Mouse (Mus musculus): Measurements from ENCODE around the gene Tspan9.

DNA sequence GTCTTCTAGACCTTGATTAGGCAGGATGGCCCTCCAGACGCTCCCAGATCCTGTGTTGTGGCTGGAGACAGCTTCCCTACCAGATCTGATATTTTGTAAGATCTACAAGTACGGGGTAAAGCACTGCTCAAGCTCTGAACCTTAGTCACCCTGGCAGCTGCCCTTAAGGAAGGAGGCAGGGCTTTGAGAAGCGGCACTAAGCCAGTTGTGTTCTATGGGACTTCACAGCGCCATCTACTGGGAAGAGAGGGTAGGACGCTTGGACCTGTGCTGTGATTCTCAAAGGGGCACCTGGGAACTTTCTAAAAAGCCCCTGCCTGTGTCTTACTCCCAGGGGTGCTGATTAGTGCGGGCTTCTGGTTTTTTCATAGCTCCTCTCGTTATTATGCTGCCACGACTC lies 222.7 kb downstream of the Tspan9 start:
- TF ChIP-seq MAFK (IDR thresholded peaks at IDR 0.05; ENCODE audit: insufficient read depth, low read depth, low read length) (no peak), CHD2 (IDR thresholded peaks at IDR 0.05; ENCODE audit: low read depth, low read length) (no peak), ZC3H11A (IDR thresholded peaks at IDR 0.05; ENCODE audit: borderline replicate concordance, low read depth, low read length) (peak; percentile 71; the same call in 1 of the 2 replicates)
